Comparison of ENCODE assay signal across 12 mouse cellular contexts in the genomic region with DNA sequence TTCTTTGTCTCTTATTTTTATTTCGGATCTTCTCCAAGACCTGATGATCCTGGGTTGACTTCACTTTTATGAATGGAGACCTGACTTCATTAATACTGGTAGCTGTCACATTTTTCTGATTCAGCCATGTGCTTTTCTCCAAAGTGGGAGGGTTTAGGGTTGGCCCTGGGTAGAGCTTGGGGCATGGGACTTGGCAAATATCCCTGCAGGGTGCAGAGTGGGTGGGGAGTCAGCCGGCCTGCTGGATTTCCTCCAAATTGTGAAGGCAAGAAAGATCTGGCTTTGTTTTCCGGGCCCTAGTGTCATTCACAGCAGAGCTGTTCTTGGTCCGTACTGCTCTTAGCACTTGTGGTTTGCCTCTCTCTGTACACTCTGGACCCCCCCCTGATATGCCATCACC.
DNase-seq lines count a peak whose midpoint lies in the region; ATAC-seq lines count a peak whose summit lies in the region.
"Had no signal": no experiment of that assay in that cellular context is flagged by ENCODE, and none has a peak within 500 bp of the region (broad histone marks: within the 10 kb centered on the region; RNA-seq: fewer than 3 reads in every experiment).

No protein-coding gene starts in this region.

- no peak overlapping the region for H3K4me2 ChIP-seq in hindbrain, embryonic 14.5 days (replicated peaks)
- H3K4me2 ChIP-seq in midbrain, embryonic 13.5 days (replicated peaks): no peak overlapping the region
- H3K4me2 ChIP-seq in midbrain, embryonic 15.5 days: no peak overlapping the region
- H3K4me2 ChIP-seq in embryonic facial prominence, embryonic 14.5 days (ENCODE audit: low read depth, low read length): no peak overlapping the region
- H3K4me2 ChIP-seq: liver, embryonic 12.5 days had no signal

- H3K4me1 ChIP-seq in hindbrain, embryonic 14.5 days (replicated peaks; ENCODE audit: control insufficient read depth, insufficient read depth, low read length): peaks cover 7% of the 10 kb centered on the region; the same call in 1 of the 2 replicates
- peaks cover 10% of the 10 kb centered on the region; the same call in 1 of the 2 replicates for H3K4me1 ChIP-seq in hindbrain, embryonic 10.5 days (replicated peaks)
- peaks cover 9% of the 10 kb centered on the region for H3K4me1 ChIP-seq in midbrain, embryonic 13.5 days (replicated peaks)
- H3K4me1 ChIP-seq in midbrain, embryonic 15.5 days: 0 out of 2 replicates have a peak, but pooled peaks cover 8% of the 10 kb centered on the region
- peaks cover 13% of the 10 kb centered on the region for H3K4me1 ChIP-seq in embryonic facial prominence, embryonic 14.5 days (ENCODE audit: control insufficient read depth, insufficient read depth, low read length)
- H3K4me1 ChIP-seq: liver, embryonic 12.5 days had no signal

- DNase-seq in cerebellum, adult 11-12 months: peak; percentile 3
- DNase-seq in hindbrain, embryonic 14.5 days (ENCODE audit: low spot score): peak; percentile 42
- no peak for DNase-seq in hindbrain, embryonic 10.5 days (ENCODE audit: low spot score)
- DNase-seq in embryonic facial prominence, embryonic 14.5 days (ENCODE audit: low spot score): peak; percentile 49
- DNase-seq in frontal cortex, postnatal 14 days (ENCODE audit: low spot score in 2 of 2): no peak
- DNase-seq: kidney, adult 8-10 months; retina, postnatal 1 day had no signal

- peaks cover 6% of the 10 kb centered on the region; the same call in 1 of the 2 replicates for H3K9me3 ChIP-seq in hindbrain, embryonic 14.5 days (ENCODE audit: control insufficient read depth, low read length)
- H3K9me3 ChIP-seq in hindbrain, embryonic 10.5 days: no peaks in the 10 kb centered on the region
- no peaks in the 10 kb centered on the region for H3K9me3 ChIP-seq in midbrain, embryonic 13.5 days
- H3K9me3 ChIP-seq in midbrain, embryonic 15.5 days: no peaks in the 10 kb centered on the region
- 0 out of 2 replicates have a peak, but pooled peaks cover 10% of the 10 kb centered on the region for H3K9me3 ChIP-seq in embryonic facial prominence, embryonic 14.5 days (ENCODE audit: control insufficient read depth, low read length)
- H3K9me3 ChIP-seq: liver, embryonic 12.5 days had no signal

- no peak overlapping the region for H3K4me3 ChIP-seq in hindbrain, embryonic 14.5 days (replicated peaks; ENCODE audit: low read length)
- no peak overlapping the region for H3K4me3 ChIP-seq in hindbrain, embryonic 10.5 days
- no peak overlapping the region for H3K4me3 ChIP-seq in midbrain, embryonic 13.5 days (replicated peaks)
- H3K4me3 ChIP-seq in midbrain, embryonic 15.5 days: no peak overlapping the region
- no peak overlapping the region for H3K4me3 ChIP-seq in embryonic facial prominence, embryonic 14.5 days (ENCODE audit: low read depth, low read length)
- H3K4me3 ChIP-seq: liver, embryonic 12.5 days had no signal

- H3K9ac ChIP-seq in hindbrain, embryonic 14.5 days: no peak overlapping the region
- no peak overlapping the region for H3K9ac ChIP-seq in midbrain, embryonic 13.5 days (replicated peaks)
- no peak overlapping the region for H3K9ac ChIP-seq in midbrain, embryonic 15.5 days
- no peak overlapping the region for H3K9ac ChIP-seq in embryonic facial prominence, embryonic 14.5 days (ENCODE audit: low read depth, low read length)
- H3K9ac ChIP-seq: liver, embryonic 12.5 days had no signal

- no peaks in the 10 kb centered on the region for H3K36me3 ChIP-seq in hindbrain, embryonic 14.5 days (replicated peaks; ENCODE audit: control insufficient read depth, insufficient read depth)
- H3K36me3 ChIP-seq in hindbrain, embryonic 10.5 days: no peaks in the 10 kb centered on the region
- no peaks in the 10 kb centered on the region for H3K36me3 ChIP-seq in midbrain, embryonic 13.5 days
- no peaks in the 10 kb centered on the region for H3K36me3 ChIP-seq in midbrain, embryonic 15.5 days (replicated peaks)
- no peaks in the 10 kb centered on the region for H3K36me3 ChIP-seq in embryonic facial prominence, embryonic 14.5 days (ENCODE audit: control insufficient read depth, insufficient read depth, low read length)
- H3K36me3 ChIP-seq: liver, embryonic 12.5 days had no signal

- no peak for ATAC-seq in cerebellum, adult (ENCODE audit: insufficient number of reproducible peaks, low FRiP score, low TSS enrichment)
- no peak for ATAC-seq in hindbrain, embryonic 14.5 days (ENCODE audit: low FRiP score)
- no peak for ATAC-seq in midbrain, embryonic 13.5 days
- ATAC-seq in midbrain, embryonic 15.5 days (replicated peaks): no peak
- no peak for ATAC-seq in embryonic facial prominence, embryonic 14.5 days (ENCODE audit: low read depth)
- ATAC-seq: activated CD4-positive, CD25-positive, alpha-beta regulatory T cell, adult 4 months; liver, embryonic 12.5 days had no signal

- no peak overlapping the region for H3K27ac ChIP-seq in hindbrain, embryonic 14.5 days
- no peak overlapping the region for H3K27ac ChIP-seq in hindbrain, embryonic 10.5 days
- H3K27ac ChIP-seq in midbrain, embryonic 13.5 days: 0 out of 2 replicates have a peak overlapping the region, but pooled peaks have one; percentile 5
- no peak overlapping the region for H3K27ac ChIP-seq in midbrain, embryonic 15.5 days
- no peak overlapping the region for H3K27ac ChIP-seq in embryonic facial prominence, embryonic 14.5 days (replicated peaks; ENCODE audit: low read depth, low read length)
- H3K27ac ChIP-seq: liver, embryonic 12.5 days had no signal

- H3K27me3 ChIP-seq in hindbrain, embryonic 14.5 days (ENCODE audit: control insufficient read depth, insufficient read depth, low read length): no peaks in the 10 kb centered on the region
- no peaks in the 10 kb centered on the region for H3K27me3 ChIP-seq in hindbrain, embryonic 10.5 days (ENCODE audit: insufficient read depth, poor library complexity, severe bottlenecking)
- H3K27me3 ChIP-seq in midbrain, embryonic 13.5 days: no peaks in the 10 kb centered on the region
- H3K27me3 ChIP-seq in midbrain, embryonic 15.5 days (replicated peaks): no peaks in the 10 kb centered on the region
- no peaks in the 10 kb centered on the region for H3K27me3 ChIP-seq in embryonic facial prominence, embryonic 14.5 days (replicated peaks; ENCODE audit: control insufficient read depth, insufficient read depth, low read length)
- H3K27me3 ChIP-seq: liver, embryonic 12.5 days had no signal

- 58% methylated on average over 4 of the region's 4 CpGs for WGBS in hindbrain, embryonic 14.5 days
- 79% methylated on average over 4 of the region's 4 CpGs for WGBS in hindbrain, embryonic 10.5 days
- WGBS in midbrain, embryonic 13.5 days: 69% methylated on average over 4 of the region's 4 CpGs
- 60% methylated on average over 4 of the region's 4 CpGs for whole genome bisulfite sequencing in midbrain, embryonic 15.5 days
- 53% methylated on average over 4 of the region's 4 CpGs for WGBS in embryonic facial prominence, embryonic 14.5 days

Comparison
In these comparisons a context has a peak if more than half of its experiments do, and no peak if none do; other contexts are left out.
1. DNase-seq: peak in cerebellum, adult 11-12 months (single experiment), hindbrain, embryonic 14.5 days (single experiment) and embryonic facial prominence, embryonic 14.5 days (single experiment); none in hindbrain, embryonic 10.5 days (single experiment) and frontal cortex, postnatal 14 days (0 of 2).